8 mouse cellular contexts compared by ENCODE assay signal in the genomic region with DNA sequence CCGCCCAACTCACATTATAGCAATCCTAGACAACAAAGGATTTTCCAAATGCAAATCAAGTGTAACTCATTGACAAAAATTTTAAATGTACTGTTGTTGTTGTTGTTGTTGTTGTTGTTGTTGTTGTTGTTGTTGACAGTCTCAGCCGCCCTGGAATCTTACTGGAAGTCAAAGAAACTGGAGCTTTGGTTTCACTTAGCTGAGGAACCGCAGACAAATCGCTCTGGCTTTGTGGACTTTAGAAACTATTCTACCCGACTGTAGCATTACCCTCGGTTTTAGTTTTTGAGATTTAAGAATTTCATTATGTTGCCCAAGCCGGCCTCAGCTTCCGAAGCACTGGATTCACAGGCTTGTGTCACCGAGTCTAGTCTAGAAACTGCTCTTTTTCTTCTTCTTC. TPM values are rescaled to one million over a fixed set of nuclear protein-coding genes. Genes with fewer than 3 reads are reported as not detected.
DNase-seq lines count a peak whose midpoint lies in the region; ATAC-seq and TF ChIP-seq lines count a peak whose summit lies in the region.

No protein-coding gene starts in this region.

- no peak for TF ChIP-seq CTCF in kidney, adult 2 months (conservative IDR thresholded peaks at IDR 0.05; ENCODE audit: insufficient read depth, insufficient read length, low read depth, low read length)

- peak overlapping the region; percentile 97 for H3K4me3 ChIP-seq in kidney, adult 2 months (ENCODE audit: insufficient read depth, low read depth, low read length)
- H3K4me3 ChIP-seq in hindbrain, embryonic 11.5 days (ENCODE audit: low read depth, low read length): peak overlapping the region; percentile 68
- H3K4me3 ChIP-seq in midbrain, embryonic 10.5 days: peak overlapping the region; percentile 74

- no peak overlapping the region for H3K27ac ChIP-seq in kidney, adult 2 months (ENCODE audit: insufficient read depth, low read depth, low read length)
- H3K27ac ChIP-seq in hindbrain, embryonic 11.5 days (ENCODE audit: low read depth, low read length): peak overlapping the region; percentile 59; the same call in 1 of the 2 replicates
- H3K27ac ChIP-seq in midbrain, embryonic 10.5 days (replicated peaks): peak overlapping the region; percentile 83

- no peaks in the 10 kb centered on the region for H3K36me3 ChIP-seq in kidney, adult 2 months (ENCODE audit: control insufficient read depth, insufficient read depth, low read length)
- H3K36me3 ChIP-seq in hindbrain, embryonic 11.5 days (ENCODE audit: control insufficient read depth, insufficient read depth, low read length): no peaks in the 10 kb centered on the region
- no peaks in the 10 kb centered on the region for H3K36me3 ChIP-seq in midbrain, embryonic 10.5 days

- under 1% methylated on average over 9 of the region's 9 CpGs for WGBS in kidney, adult 2 months
- 0% methylated on average over 9 of the region's 9 CpGs for WGBS in hindbrain, embryonic 11.5 days
- WGBS in midbrain, embryonic 10.5 days: 1% methylated on average over 9 of the region's 9 CpGs

- DNase-seq in kidney, adult 2 months: peak; percentile 36
- no peak for DNase-seq in kidney, adult 11 months
- DNase-seq in hindbrain, embryonic 11.5 days (ENCODE audit: low spot score): no peak
- no peak for DNase-seq in midbrain, embryonic 10.5 days (ENCODE audit: low spot score)
- no peak for DNase-seq in left cerebral cortex, adult 18-20 months (ENCODE audit: low spot score in 2 of 2)
- DNase-seq in cerebellum, postnatal 36 days: no peak

- peak overlapping the region; percentile 41 for H3K4me2 ChIP-seq in hindbrain, embryonic 11.5 days (replicated peaks; ENCODE audit: low read depth, low read length)

- H3K27me3 ChIP-seq in kidney, adult 2 months (replicated peaks; ENCODE audit: control insufficient read depth, insufficient read depth, low read length): no peaks in the 10 kb centered on the region
- no peaks in the 10 kb centered on the region for H3K27me3 ChIP-seq in hindbrain, embryonic 11.5 days (ENCODE audit: control insufficient read depth, insufficient read depth, low read length)
- peaks cover 23% of the 10 kb centered on the region for H3K27me3 ChIP-seq in midbrain, embryonic 10.5 days (ENCODE audit: low read depth, poor library complexity, severe bottlenecking)

- no peak for TF ChIP-seq POLR2A in kidney, adult 2 months (IDR thresholded peaks at IDR 0.05; ENCODE audit: low read depth, low read length)

- peak; percentile 11 for ATAC-seq in activated CD4-positive, CD25-positive, alpha-beta regulatory T cell, adult 4 months
- no peak for ATAC-seq in hindbrain, embryonic 11.5 days (ENCODE audit: low FRiP score)
- no peak for ATAC-seq in megakaryocyte progenitor cell, adult 5-6 weeks (replicated peaks; ENCODE audit: poor library complexity)

- no peaks in the 10 kb centered on the region for H3K9me3 ChIP-seq in hindbrain, embryonic 11.5 days (ENCODE audit: control insufficient read depth, low read length)
- H3K9me3 ChIP-seq in midbrain, embryonic 10.5 days (replicated peaks): no peaks in the 10 kb centered on the region

- H3K9ac ChIP-seq in hindbrain, embryonic 11.5 days (ENCODE audit: low read depth, low read length): no peak overlapping the region; the same call in 1 of the 2 replicates

- no peaks in the 10 kb centered on the region for H3K4me1 ChIP-seq in kidney, adult 2 months (ENCODE audit: control insufficient read depth, insufficient read depth, low read length)
- H3K4me1 ChIP-seq in hindbrain, embryonic 11.5 days (replicated peaks; ENCODE audit: control insufficient read depth, insufficient read depth, low read length): no peaks in the 10 kb centered on the region
- peaks cover 9% of the 10 kb centered on the region for H3K4me1 ChIP-seq in midbrain, embryonic 10.5 days

RNA-seq across cellular contexts. Expression of a gene that starts 11.8 kb away (rescaled TPM):
- not detected in 2 replicates for polyA plus RNA-seq in kidney, adult 2 months (2012; rRNA removed)
- not detected for polyA plus RNA-seq in activated CD4-positive, CD25-positive, alpha-beta regulatory T cell, adult 4 months (2017; shearing (Covaris generic))
- polyA plus RNA-seq in hindbrain, embryonic 11.5 days (2014; fragmentation: Nextera tagmentation; extraction: Ambion mirVana): not detected in 2 replicates
- polyA plus RNA-seq in midbrain, embryonic 10.5 days (2016; fragmentation: Nextera tagmentation; extraction: Ambion mirVana): 0.04 and 0.06 TPM in 2 replicates
- not detected in 2 replicates for total RNA-seq in megakaryocyte progenitor cell, adult 5-6 weeks (2015)
- not detected in 2 replicates for total RNA-seq in megakaryocyte progenitor cell, adult 5-6 weeks (2017)
- not detected for total RNA-seq in left cerebral cortex, adult 18-20 months (2021)

RNA-seq across cellular contexts. Expression of a gene that starts 30.3 kb away (rescaled TPM):
- 3.3 and 3.9 TPM in 2 replicates for polyA plus RNA-seq in kidney, adult 2 months (2012; rRNA removed)
- polyA plus RNA-seq in activated CD4-positive, CD25-positive, alpha-beta regulatory T cell, adult 4 months (2017; shearing (Covaris generic)): 10 to 100 TPM; 10.4 to 11.1 TPM
- 12.1 and 13.4 TPM in 2 replicates for polyA plus RNA-seq in hindbrain, embryonic 11.5 days (2014; fragmentation: Nextera tagmentation; extraction: Ambion mirVana)
- 14.3 and 14.7 TPM in 2 replicates for polyA plus RNA-seq in midbrain, embryonic 10.5 days (2016; fragmentation: Nextera tagmentation; extraction: Ambion mirVana)
- 7.1 and 7.4 TPM in 2 replicates for total RNA-seq in megakaryocyte progenitor cell, adult 5-6 weeks (2015)
- 9.5 and 11.0 TPM in 2 replicates for total RNA-seq in megakaryocyte progenitor cell, adult 5-6 weeks (2017)
- 1 to 10 TPM; 9.0 to 9.5 TPM for total RNA-seq in left cerebral cortex, adult 18-20 months (2021)

RNA-seq across cellular contexts. Expression of a gene that starts 34.7 kb away (rescaled TPM):
- not detected in 2 replicates for polyA plus RNA-seq in kidney, adult 2 months (2012; rRNA removed)
- not detected for polyA plus RNA-seq in activated CD4-positive, CD25-positive, alpha-beta regulatory T cell, adult 4 months (2017; shearing (Covaris generic))
- polyA plus RNA-seq in hindbrain, embryonic 11.5 days (2014; fragmentation: Nextera tagmentation; extraction: Ambion mirVana): 0.15 and 0.18 TPM in 2 replicates
- 0.26 and 0.38 TPM in 2 replicates for polyA plus RNA-seq in midbrain, embryonic 10.5 days (2016; fragmentation: Nextera tagmentation; extraction: Ambion mirVana)
- not detected in 2 replicates for total RNA-seq in megakaryocyte progenitor cell, adult 5-6 weeks (2015)
- total RNA-seq in megakaryocyte progenitor cell, adult 5-6 weeks (2017): 0.17 TPM in 1 of 2 replicates, not detected in the other
- total RNA-seq in left cerebral cortex, adult 18-20 months (2021): 1 to 10 TPM; 1.3 to 1.9 TPM
